Mouse (Mus musculus): ENCODE measurements around the gene Slc44a2. TPM values are rescaled to one million over a fixed set of nuclear protein-coding genes. Genes with fewer than 3 reads are reported as not detected.

Gene Slc44a2
- polyA plus RNA-seq, 1 experiment from 2014 or later: 79.9 TPM

Other genes starting within 250 kb of the Slc44a2 start
- 0.27 and 0.52 TPM in 2 replicates for gene Gm49373, start 247.6 kb upstream of the Slc44a2 start, polyA plus RNA-seq (2014; fragmentation: Nextera tagmentation; extraction: Ambion mirVana)
- 57.5 and 60.1 TPM in 2 replicates for gene Fdx1l, start 247.1 kb upstream of the Slc44a2 start, polyA plus RNA-seq (2014; fragmentation: Nextera tagmentation; extraction: Ambion mirVana)
- gene Gm38431, start 228.7 kb upstream of the Slc44a2 start, polyA plus RNA-seq (2014; fragmentation: Nextera tagmentation; extraction: Ambion mirVana): 4.1 TPM in 2 replicates
- 99.1 and 104 TPM in 2 replicates for gene Raver1, start 228.7 kb upstream of the Slc44a2 start, polyA plus RNA-seq (2014; fragmentation: Nextera tagmentation; extraction: Ambion mirVana)
- 8.1 and 9.7 TPM in 2 replicates for gene Tyk2, start 189.5 kb upstream of the Slc44a2 start, polyA plus RNA-seq (2014; fragmentation: Nextera tagmentation; extraction: Ambion mirVana)
- gene Cdc37, start 170.7 kb upstream of the Slc44a2 start, polyA plus RNA-seq (2014; fragmentation: Nextera tagmentation; extraction: Ambion mirVana): 407 and 424 TPM in 2 replicates
- 3.3 and 5.3 TPM in 2 replicates for gene Pde4a, start 155.0 kb upstream of the Slc44a2 start, polyA plus RNA-seq (2014; fragmentation: Nextera tagmentation; extraction: Ambion mirVana)
- gene Keap1, start 81.3 kb upstream of the Slc44a2 start, polyA plus RNA-seq (2014; fragmentation: Nextera tagmentation; extraction: Ambion mirVana): 31.1 and 35.2 TPM in 2 replicates
- 0.38 and 0.39 TPM in 2 replicates for gene S1pr5, start 72.3 kb upstream of the Slc44a2 start, polyA plus RNA-seq (2014; fragmentation: Nextera tagmentation; extraction: Ambion mirVana)
- gene Atg4d, start 55.4 kb upstream of the Slc44a2 start, polyA plus RNA-seq (2014; fragmentation: Nextera tagmentation; extraction: Ambion mirVana): 29.5 and 31.9 TPM in 2 replicates
- 14.1 and 16.2 TPM in 2 replicates for gene Kri1, start 32.7 kb upstream of the Slc44a2 start, polyA plus RNA-seq (2014; fragmentation: Nextera tagmentation; extraction: Ambion mirVana)
- gene Cdkn2d, start 29.3 kb upstream of the Slc44a2 start, polyA plus RNA-seq (2014; fragmentation: Nextera tagmentation; extraction: Ambion mirVana): 40.6 and 42.7 TPM in 2 replicates
- gene Ap1m2, start 8.4 kb upstream of the Slc44a2 start, polyA plus RNA-seq (2014; fragmentation: Nextera tagmentation; extraction: Ambion mirVana): 8.0 and 8.2 TPM in 2 replicates
- gene Ilf3, start 47.2 kb downstream of the Slc44a2 start, polyA plus RNA-seq (2014; fragmentation: Nextera tagmentation; extraction: Ambion mirVana): 268 and 285 TPM in 2 replicates
- 48.3 and 50.3 TPM in 2 replicates for gene Qtrt1, start 91.1 kb downstream of the Slc44a2 start, polyA plus RNA-seq (2014; fragmentation: Nextera tagmentation; extraction: Ambion mirVana)
- gene Dnm2, start 104.2 kb downstream of the Slc44a2 start, polyA plus RNA-seq (2014; fragmentation: Nextera tagmentation; extraction: Ambion mirVana): 66.4 and 67.0 TPM in 2 replicates
- 97.0 and 99.6 TPM in 2 replicates for gene Tmed1, start 189.6 kb downstream of the Slc44a2 start, polyA plus RNA-seq (2014; fragmentation: Nextera tagmentation; extraction: Ambion mirVana)
- gene AB124611, start 205.5 kb downstream of the Slc44a2 start, polyA plus RNA-seq (2014; fragmentation: Nextera tagmentation; extraction: Ambion mirVana): 2.5 and 3.2 TPM in 2 replicates
- 78.9 and 93.7 TPM in 2 replicates for gene Carm1, start 226.2 kb downstream of the Slc44a2 start, polyA plus RNA-seq (2014; fragmentation: Nextera tagmentation; extraction: Ambion mirVana)